Mouse (Mus musculus) CH12.LX (cell line): Measurements from ENCODE around the gene Abtb2.

Experiments used
- CHD2 ChIP-seq: IDR thresholded peaks from 2 replicates; pipeline ENCODE4 v1.6.1; 2011; ENCODE audit warnings: low read length, improper control_type of control experiment
- CTCF ChIP-seq, 2 experiments: IDR thresholded peaks in 1 of 2; conservative IDR thresholded peaks in 1 of 2; 2 replicates each; pipeline ENCODE4 v1.5.1; 2011 to 2012; ENCODE audit warnings: low read depth in 2 of 2, low read length in 2 of 2, improper control_type of control experiment in 1 of 2, inconsistent platforms in 1 of 2, mild to moderate bottlenecking in 1 of 2, moderate library complexity in 1 of 2
- ELF1 ChIP-seq: IDR thresholded peaks from 2 replicates; pipeline ENCODE4 v1.6.1; 2014; ENCODE audit warnings: low read depth, mild to moderate bottlenecking, inconsistent platforms, low read length, improper control_type of control experiment
- IRF4 ChIP-seq: IDR thresholded peaks from 2 replicates; pipeline ENCODE4 v1.6.1; 2014; ENCODE audit warnings: low read depth, mild to moderate bottlenecking, inconsistent platforms, low read length, improper control_type of control experiment
- KAT2A ChIP-seq: IDR thresholded peaks from 2 replicates; pipeline ENCODE4 v1.6.1; 2012; ENCODE audit warnings: low read length, improper control_type of control experiment, inconsistent platforms; ENCODE audit not compliant: insufficient replicate concordance
- MAFK ChIP-seq: IDR thresholded peaks from 2 replicates; pipeline ENCODE4 v1.6.1; 2011; ENCODE audit warnings: low read length, improper control_type of control experiment; ENCODE audit not compliant: insufficient replicate concordance
- PAX5 ChIP-seq: IDR thresholded peaks from 2 replicates; pipeline ENCODE4 v1.6.1; 2012; ENCODE audit warnings: low read length, inconsistent platforms, mixed read lengths
- POLR2A ChIP-seq: IDR thresholded peaks from 2 replicates; pipeline ENCODE4 v1.6.1; 2011; ENCODE audit warnings: low read depth, mild to moderate bottlenecking, improper control_type of control experiment, low read length
- SIN3A ChIP-seq: IDR thresholded peaks from 2 replicates; pipeline ENCODE4 v1.6.1; 2012; ENCODE audit warnings: low read length, improper control_type of control experiment, inconsistent platforms
- TBP ChIP-seq: conservative IDR thresholded peaks from 2 replicates; pipeline ENCODE4 v1.6.1; 2011; ENCODE audit warnings: low read depth, low read length, improper control_type of control experiment
- ZC3H11A ChIP-seq: IDR thresholded peaks from 2 replicates; pipeline ENCODE4 v1.6.1; 2012; ENCODE audit warnings: low read depth, mild to moderate bottlenecking, inconsistent platforms, low read length, improper control_type of control experiment
- ZKSCAN1 ChIP-seq: IDR thresholded peaks from 2 replicates; pipeline ENCODE4 v1.6.1; 2012; ENCODE audit warnings: low read depth, inconsistent platforms, low read length, improper control_type of control experiment, borderline replicate concordance

DNA sequence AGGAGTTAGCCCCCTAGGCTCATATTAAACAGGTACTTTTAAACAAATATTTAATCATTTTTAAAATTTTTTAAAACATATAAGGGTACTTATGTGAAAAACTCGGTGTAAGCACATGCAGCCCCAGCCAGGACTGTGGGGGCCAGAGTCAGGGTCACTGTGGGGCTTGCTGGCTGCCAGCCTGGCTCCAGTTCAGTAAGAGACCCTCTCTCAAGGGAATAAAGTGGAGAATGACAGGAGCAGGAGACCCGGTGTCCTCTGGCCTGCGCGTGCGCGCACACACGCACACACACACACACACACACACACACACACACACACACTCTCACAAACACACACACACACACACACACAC is 153.2 kb downstream of the Abtb2 start:
- TF ChIP-seq POLR2A (no peak), PAX5 (no peak), KAT2A (no peak), CTCF (conservative IDR thresholded peaks at IDR 0.05 in 1 of 2, IDR thresholded peaks at IDR 0.05 in 1 of 2; ENCODE audit: low read depth in 2 of 2, low read length in 2 of 2) (no peak), MAFK (no peak), ZC3H11A (no peak), IRF4 (no peak), ZKSCAN1 (no peak), TBP (no peak), SIN3A (no peak), CHD2 (no peak), ELF1 (no peak)
